Mouse (Mus musculus) urinary bladder, adult 2 months (tissue): Measurements from ENCODE around the gene Gtf3c2. TPM values are rescaled to one million over a fixed set of nuclear protein-coding genes. Genes with fewer than 3 reads are reported as not detected.

Experiments
- DNase-seq: peaks from one replicate; pipeline ENCODE4 v3.0.0; 2022; ENCODE audit warnings: low spot score
- polyA plus RNA-seq: library from polyadenylated mRNA; depleted of rRNA; stranded (reverse); fragments of >200 nt; gene quantifications from 2 replicates; pipeline ENCODE4 v1.2.3, GENCODE M21; 2012; rRNA removed

The Gtf3c2 gene
- polyA plus RNA-seq, 1 experiment: 87.0 TPM

DNA sequence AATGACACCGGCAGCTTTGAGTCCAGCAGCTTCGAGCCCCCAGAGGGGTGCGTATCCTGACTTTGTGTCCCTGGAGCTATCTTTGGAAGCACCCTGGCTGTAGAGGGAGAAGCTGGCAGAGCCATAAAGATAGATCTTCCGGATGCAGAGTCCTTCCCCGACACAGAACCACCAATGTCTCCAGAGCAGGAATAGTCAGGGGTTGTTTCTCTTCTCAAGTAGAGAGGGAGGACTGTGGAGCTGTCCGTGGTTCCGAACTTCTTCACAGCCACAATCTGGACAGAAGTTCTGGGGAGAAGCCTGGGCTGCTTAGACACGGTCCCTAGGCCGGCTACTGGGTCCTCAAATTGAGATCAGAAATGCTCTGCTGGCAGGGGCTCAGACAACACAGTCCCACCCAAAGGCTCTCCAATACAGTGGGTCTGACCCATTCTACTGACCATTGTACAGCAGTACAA lies 40.9 kb downstream of the Gtf3c2 start:
- no peak for DNase-seq

DNA sequence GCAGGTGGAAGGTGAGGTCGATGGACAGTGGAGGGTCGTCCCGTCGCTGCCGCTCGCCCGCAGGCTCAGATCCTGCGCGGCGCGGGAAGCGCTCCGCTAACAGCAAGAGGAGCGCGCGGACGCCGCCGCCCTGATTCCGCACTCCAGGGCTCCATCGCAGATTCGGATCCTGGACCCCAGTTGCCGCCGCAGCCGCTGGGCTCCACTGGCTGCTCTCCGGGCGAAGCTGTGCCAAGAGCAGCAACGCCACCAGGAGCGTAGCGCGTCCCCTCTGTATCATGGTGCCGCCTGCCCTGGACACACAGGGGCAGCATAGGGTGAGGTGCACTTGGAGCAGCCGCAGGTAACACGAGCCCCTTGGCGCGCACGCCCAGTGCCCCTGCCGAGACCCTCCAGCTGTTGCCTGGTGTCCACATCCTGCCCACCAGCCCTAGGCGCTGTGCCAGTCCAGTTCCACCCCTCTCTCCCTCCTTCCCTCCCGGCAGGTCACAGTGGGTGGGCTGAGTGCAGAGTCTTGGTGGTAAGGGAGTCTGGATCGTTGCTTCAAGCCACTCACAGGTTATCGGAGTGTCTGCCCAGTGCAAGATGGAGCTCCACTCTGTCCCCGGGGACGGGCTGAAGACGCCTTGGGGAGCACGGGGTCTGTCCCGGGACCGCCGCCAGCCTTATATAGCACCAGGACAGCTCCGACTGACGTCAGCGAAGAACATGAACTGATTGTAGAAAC lies 41.5 kb downstream of the Gtf3c2 start, which contains the start of gene Ucn:
Gene Ucn, minus strand, starts transcription at position 589 of the 727 bp plus-strand sequence.
- DNase-seq: no peak

DNA sequence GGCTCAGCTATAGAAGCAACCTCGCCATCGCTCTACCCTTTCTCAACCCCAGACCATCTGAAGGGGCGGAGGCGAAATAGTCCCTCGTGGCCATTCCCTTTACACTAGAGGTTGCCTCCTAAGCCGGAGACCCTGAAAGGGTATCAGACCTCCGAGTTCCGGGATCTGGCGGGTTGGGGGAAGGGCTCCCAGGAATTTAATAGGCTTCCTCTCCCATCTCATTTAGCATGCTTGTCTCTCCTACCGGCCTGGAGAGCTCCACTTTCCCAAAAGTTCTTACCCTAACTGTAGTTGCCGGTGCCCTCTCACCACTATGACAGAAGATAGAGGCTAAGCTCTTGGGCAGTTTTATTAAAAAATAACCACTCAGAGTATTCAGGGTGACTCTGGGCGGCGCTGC lies 42.3 kb downstream of the Gtf3c2 start:
- DNase-seq: no peak

DNA sequence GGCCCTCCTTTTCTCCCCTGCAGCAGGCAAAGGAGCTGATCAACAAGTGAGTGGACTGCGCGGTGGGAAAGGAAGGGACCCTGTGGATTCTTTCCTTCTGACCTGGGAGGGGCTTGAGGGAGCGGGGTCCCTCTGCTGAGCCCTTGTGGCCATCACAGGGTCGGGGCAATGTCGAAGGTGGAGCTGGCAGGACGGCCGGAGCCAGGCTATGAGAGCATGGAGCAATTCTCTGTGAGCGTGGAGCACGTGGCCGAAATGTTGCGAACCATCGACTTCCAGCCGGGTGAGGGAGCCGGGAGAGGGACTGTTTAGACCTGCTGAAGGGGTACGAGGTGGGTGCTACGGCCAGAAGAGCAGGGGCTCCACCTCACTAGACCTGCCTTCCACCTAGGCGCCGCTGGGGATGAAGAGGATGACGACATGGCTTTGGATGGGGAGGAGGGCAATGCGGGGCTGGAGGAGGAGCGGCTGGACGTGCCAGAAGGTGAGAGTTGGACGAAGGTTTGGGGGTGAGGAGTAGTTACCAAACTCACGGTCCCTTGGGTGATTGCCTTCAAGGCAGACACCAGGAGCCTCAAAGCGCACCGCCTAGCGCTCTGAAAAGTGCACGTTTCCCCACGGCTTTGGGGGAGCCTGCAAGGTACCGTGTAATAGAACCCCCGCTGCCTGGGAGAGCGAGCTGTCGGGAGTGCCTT lies 43.1 kb downstream of the Gtf3c2 start:
- no peak for DNase-seq

DNA sequence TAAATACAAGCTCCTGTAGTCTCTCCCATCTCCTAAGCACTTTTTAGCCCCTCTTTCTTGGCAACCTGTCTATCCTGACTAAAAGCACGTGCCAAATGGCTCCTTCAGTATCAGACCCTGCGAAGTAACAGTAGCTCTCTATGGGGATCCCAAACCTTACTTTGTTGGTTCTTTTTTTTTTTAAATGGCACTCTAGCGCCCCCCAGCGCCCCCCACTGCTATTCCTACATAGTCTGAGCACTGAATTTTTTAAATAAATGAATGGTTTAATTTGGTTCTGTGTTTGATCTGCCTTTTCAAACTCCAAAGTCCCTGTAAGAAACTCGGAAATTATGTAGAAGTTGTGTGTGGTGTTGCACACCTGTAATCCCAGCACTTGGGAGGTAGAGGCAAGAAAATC lies 53.9 kb downstream of the Gtf3c2 start:
- DNase-seq: no peak

DNA sequence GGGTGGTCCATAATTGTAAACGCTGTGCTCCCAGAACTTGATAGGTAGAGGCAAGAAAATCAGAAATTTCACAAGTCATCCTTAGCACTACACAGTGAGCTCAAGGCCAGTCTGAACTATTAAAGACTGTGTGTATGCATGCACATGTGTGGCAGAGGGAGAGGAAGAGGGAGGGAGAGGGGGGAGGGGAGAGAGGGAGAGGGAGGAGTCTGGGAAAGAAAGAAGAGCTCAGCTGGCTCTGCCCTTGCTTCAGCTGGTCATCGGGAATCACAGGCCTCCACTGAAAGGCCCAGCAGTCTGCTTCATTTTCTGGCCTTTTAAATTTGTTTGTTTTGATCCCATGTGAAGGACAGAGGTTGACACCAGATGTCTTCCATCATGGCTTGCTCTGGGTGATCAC lies 56.5 kb downstream of the Gtf3c2 start:
- DNase-seq: no peak

DNA sequence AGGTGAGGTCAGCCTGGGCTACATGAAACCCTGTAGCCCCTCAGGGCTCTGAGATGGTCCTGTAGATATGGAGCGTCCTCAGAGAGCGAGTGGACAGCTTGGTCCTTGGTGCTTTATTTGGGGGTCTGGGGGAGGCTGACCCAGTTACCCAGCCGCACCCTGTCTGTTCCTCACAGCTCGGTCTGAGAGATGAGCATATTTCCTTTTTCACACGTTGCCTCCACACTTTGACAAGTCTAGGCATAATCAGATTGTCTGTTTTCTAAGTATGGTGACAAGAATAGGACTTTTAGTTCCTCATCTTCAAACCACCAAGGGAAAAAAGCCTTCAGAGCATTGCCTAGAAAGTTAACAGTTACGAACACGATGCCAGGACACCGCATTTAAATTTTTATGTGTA lies 58.8 kb downstream of the Gtf3c2 start:
- no peak for DNase-seq

DNA sequence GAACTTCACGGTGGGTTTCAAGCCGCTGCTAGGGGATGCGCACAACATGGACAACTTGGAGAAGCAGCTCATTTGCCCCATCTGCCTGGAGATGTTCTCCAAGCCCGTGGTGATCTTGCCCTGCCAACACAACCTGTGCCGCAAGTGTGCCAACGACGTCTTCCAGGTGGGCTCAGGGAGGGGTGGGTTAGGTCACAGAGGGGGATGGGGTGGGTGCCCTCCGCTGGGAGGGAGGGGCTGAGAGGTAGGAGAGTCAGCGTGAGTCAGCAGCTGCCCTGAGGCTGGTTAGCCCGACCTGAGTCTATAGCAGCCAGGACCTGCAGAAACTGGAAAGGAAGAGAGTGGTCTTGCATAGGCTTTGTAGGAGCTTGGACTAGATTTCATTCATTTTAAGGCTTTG lies 63.0 kb downstream of the Gtf3c2 start:
- no peak for DNase-seq

DNA sequence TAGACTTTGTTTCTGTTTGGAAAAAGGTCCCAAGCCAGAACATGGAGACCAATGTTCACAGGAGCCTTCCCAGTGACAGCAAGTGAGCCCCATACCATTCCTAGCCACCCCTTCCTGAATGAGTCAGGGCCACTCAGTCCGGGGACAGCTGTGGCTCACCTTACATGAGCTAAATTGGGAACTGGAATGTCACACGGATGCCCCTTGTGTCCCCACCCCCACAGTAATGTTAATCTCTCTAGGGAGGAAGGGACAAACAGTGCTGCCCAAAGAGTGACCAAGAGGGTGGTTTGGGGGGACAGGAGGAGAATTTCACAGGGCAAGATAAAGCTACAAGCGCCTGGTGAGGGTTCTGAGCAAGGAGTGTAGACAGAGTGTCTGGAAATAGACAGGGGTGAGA lies 63.6 kb downstream of the Gtf3c2 start, which contains the start of gene Trim54:
Gene Trim54, plus strand, starts transcription at position 359 of the 400 bp plus-strand sequence.
- no peak for DNase-seq

DNA sequence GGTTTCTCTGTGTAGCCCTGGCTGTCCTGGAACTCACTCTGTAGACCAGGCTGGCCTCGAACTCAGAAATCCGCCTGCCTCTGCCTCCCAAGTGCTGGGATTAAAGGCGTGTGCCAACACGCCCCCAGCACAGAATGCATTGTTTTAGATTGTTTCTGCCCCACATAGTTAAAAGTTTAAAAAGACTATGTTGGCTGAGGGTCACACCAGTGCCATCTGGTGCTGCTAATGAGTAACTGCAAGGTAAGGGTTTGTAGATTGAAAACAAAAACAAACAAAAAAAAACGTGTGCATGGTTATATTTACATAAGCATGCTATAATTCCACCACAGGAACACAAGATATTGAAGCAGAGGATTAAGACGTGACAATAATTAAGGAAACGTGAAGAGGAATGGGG lies 69.2 kb downstream of the Gtf3c2 start:
- DNase-seq: no peak

DNA sequence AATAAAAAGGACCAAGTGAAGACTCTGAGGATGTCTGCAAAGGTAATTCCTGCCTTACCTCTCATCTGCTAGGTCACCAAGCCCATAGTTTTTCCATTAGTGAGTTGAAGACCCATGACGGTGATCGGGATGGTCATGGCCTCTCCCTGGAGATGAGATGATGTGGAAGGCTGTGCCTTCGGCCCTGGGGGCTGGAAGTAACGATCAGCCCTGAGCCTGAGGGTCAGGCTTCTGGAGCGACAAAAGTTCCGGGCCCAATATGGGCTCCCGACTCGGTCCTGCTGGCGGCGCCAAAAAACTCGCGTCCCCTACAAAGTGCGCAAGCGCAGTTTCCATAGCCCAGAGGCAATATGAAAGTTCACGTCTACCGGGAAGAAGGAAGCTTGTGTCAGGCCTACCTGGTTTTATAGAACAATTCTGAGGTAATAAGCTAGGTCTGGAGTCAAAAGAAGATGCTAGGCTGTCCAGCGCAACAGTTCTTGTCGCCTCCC lies 71.9 kb downstream of the Gtf3c2 start, which contains the start of gene Slc30a3:
Gene Slc30a3, minus strand, starts transcription at position 238 of the 491 bp plus-strand sequence.
- DNase-seq: no peak

Other genes starting within 250 kb of the Gtf3c2 start
- gene Cgref1, start 234.6 kb downstream of the Gtf3c2 start, polyA plus RNA-seq: 14.0 and 15.0 TPM in 2 replicates
- gene Preb, start 219.8 kb downstream of the Gtf3c2 start, polyA plus RNA-seq: 166 and 214 TPM in 2 replicates
- gene Tcf23, start 211.5 kb downstream of the Gtf3c2 start, polyA plus RNA-seq: 0.50 and 0.66 TPM in 2 replicates
- gene Atraid, start 131.8 kb downstream of the Gtf3c2 start, polyA plus RNA-seq: 162 and 174 TPM in 2 replicates
- 19.4 and 21.3 TPM in 2 replicates for gene Slc5a6, start 131.2 kb downstream of the Gtf3c2 start, polyA plus RNA-seq
- 14.6 and 14.8 TPM in 2 replicates for gene Cad, start 125.4 kb downstream of the Gtf3c2 start, polyA plus RNA-seq
- gene Dnajc5g, start 73.9 kb downstream of the Gtf3c2 start, polyA plus RNA-seq: not detected in 2 replicates
- gene Slc30a3, start 71.9 kb downstream of the Gtf3c2 start, polyA plus RNA-seq: 0.04 TPM in 1 of 2 replicates, not detected in the other
- not detected in 2 replicates for gene Trim54, start 63.4 kb downstream of the Gtf3c2 start, polyA plus RNA-seq
- not detected in 2 replicates for gene Ucn, start 41.3 kb downstream of the Gtf3c2 start, polyA plus RNA-seq
- 98.9 and 117 TPM in 2 replicates for gene Mpv17, start 25.9 kb downstream of the Gtf3c2 start, polyA plus RNA-seq
- 1.5 and 1.7 TPM in 2 replicates for gene Gm29609, start 233 bp downstream of the Gtf3c2 start, polyA plus RNA-seq
- gene Snx17, start 13.1 kb upstream of the Gtf3c2 start, polyA plus RNA-seq: 93.5 and 93.8 TPM in 2 replicates
- 33.2 and 39.1 TPM in 2 replicates for gene Eif2b4, start 13.3 kb upstream of the Gtf3c2 start, polyA plus RNA-seq
- 29.3 and 37.0 TPM in 2 replicates for gene Zfp513, start 22.2 kb upstream of the Gtf3c2 start, polyA plus RNA-seq
- gene Ppm1g, start 40.5 kb upstream of the Gtf3c2 start, polyA plus RNA-seq: 67.0 and 73.4 TPM in 2 replicates
- gene Nrbp1, start 60.7 kb upstream of the Gtf3c2 start, polyA plus RNA-seq: 114 and 127 TPM in 2 replicates
- gene Gm9970, start 61.1 kb upstream of the Gtf3c2 start, polyA plus RNA-seq: 0.28 and 0.37 TPM in 2 replicates
- 40.9 and 56.9 TPM in 2 replicates for gene Krtcap3, start 71.5 kb upstream of the Gtf3c2 start, polyA plus RNA-seq
- 36.1 and 39.8 TPM in 2 replicates for gene Ift172, start 111.0 kb upstream of the Gtf3c2 start, polyA plus RNA-seq
- 14.7 and 17.6 TPM in 2 replicates for gene Fndc4, start 115.9 kb upstream of the Gtf3c2 start, polyA plus RNA-seq
- 0.29 and 0.39 TPM in 2 replicates for gene Gckr, start 117.3 kb upstream of the Gtf3c2 start, polyA plus RNA-seq